Mouse (Mus musculus) megakaryocyte, embryonic 14.5 days (primary cell): ENCODE measurements around the gene Golga2.

Experiments
- FLI1 ChIP-seq: IDR thresholded peaks from 2 replicates; pipeline ENCODE4 v1.6.1; 2012; ENCODE audit warnings: low read length, inconsistent platforms, mixed read lengths
- GATA1 ChIP-seq: IDR thresholded peaks from 3 replicates; pipeline ENCODE4 v1.6.1; 2012; ENCODE audit warnings: mixed read lengths, low read length, inconsistent platforms, borderline replicate concordance

DNA sequence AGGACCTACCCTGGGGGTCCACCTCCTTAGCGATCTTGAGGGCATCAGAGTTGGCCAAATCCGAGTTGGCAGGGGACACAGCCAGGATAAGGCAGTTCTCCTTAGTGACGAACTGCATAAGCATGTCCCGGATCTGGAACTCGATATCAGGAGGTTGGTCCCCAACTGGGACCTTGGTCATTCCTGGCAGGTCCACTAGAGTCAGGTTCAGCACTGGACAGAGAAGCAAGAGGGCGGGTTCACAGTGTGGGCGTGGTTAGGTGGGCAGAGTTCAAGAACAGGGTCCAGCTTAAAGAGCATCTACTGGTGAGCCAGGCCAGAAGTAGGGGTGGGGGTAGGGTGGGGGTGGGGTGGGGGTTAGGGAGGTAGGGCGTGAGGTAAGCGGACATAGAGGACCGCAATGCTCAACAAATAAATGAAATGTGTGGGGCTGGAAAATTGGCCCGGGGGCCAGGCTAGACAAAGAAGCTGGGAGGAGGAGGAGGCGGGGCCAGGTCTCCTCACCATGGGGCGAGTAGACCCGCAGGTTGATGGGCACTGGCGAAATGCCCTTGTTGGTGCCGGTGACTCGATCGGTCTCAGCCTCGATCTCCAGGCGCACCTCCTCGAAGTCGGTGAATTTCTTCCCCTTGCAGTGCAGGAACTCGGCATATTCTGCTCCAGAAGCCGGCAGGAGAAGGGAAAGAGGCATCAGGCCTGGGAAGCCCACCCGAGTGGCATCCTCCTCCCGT lies 52.9 kb downstream of the Golga2 start:
- TF ChIP-seq GATA1 (no peak), FLI1 (no peak)
